In genomic region chr6:99446801-99447415, GRCm38 (mm10) we compare ENCODE assay signal across 18 mouse cellular contexts.
DNase-seq lines count a peak whose midpoint lies in the region; ATAC-seq and TF ChIP-seq lines count a peak whose summit lies in the region.
"Had no signal": no experiment of that assay in that cellular context is flagged by ENCODE, and none has a peak within 500 bp of the region (broad histone marks: within the 10 kb centered on the region; RNA-seq: fewer than 3 reads in every experiment).

No protein-coding gene starts in this region.

- no peak for TF ChIP-seq CTCF in left cerebral cortex, adult 2 months (IDR thresholded peaks at IDR 0.05)

- no peak overlapping the region for H3K4me3 ChIP-seq in left cerebral cortex, adult 2 months
- H3K4me3 ChIP-seq in midbrain, embryonic 16.5 days (ENCODE audit: low read depth, low read length): no peak overlapping the region
- no peak overlapping the region for H3K4me3 ChIP-seq in hindbrain, embryonic 10.5 days
- H3K4me3 ChIP-seq: embryonic facial prominence, embryonic 15.5 days; hindbrain, embryonic 15.5 days had no signal

- H3K9me3 ChIP-seq in midbrain, embryonic 16.5 days (replicated peaks; ENCODE audit: control insufficient read depth, low read length, poor library complexity, severe bottlenecking): no peaks in the 10 kb centered on the region
- H3K9me3 ChIP-seq in hindbrain, embryonic 10.5 days: no peaks in the 10 kb centered on the region
- H3K9me3 ChIP-seq: embryonic facial prominence, embryonic 15.5 days; hindbrain, embryonic 15.5 days had no signal

- DNase-seq in left cerebral cortex, adult 2 months (ENCODE audit: extremely low spot score in 1 of 2, low spot score in 2 of 2): no peak
- no peak for DNase-seq in left cerebral cortex, postnatal 14 days (ENCODE audit: low spot score in 2 of 2)
- peak; percentile 18 for DNase-seq in adrenal gland, postnatal 25 days
- DNase-seq in cerebellum, adult 8-10 months: peak; percentile 30
- no peak for DNase-seq in hindbrain, embryonic 10.5 days (ENCODE audit: low spot score)
- DNase-seq: heart, postnatal 10 days; kidney, adult 11 months; kidney, postnatal 4 days; layer of hippocampus, postnatal 36 days; lung, postnatal 14 days; right cerebral cortex, adult 18-20 months; thymus, postnatal 36 days had no signal

- H3K4me1 ChIP-seq in midbrain, embryonic 16.5 days (ENCODE audit: control insufficient read depth, insufficient read depth, low read length): 0 out of 2 replicates have a peak, but pooled peaks cover 2% of the 10 kb centered on the region
- H3K4me1 ChIP-seq in hindbrain, embryonic 10.5 days (replicated peaks): peaks cover 26% of the 10 kb centered on the region

- intact Hi-C loops in left cerebral cortex, adult 2 months (cut with DNase I): no loop called here
- intact Hi-C loops in left cerebral cortex, postnatal 14 days (cut with DNase I): no loop called here

- H3K27ac ChIP-seq in left cerebral cortex, adult 2 months: peak overlapping the region; percentile 21; the same call in 1 of the 2 replicates
- no peak overlapping the region for H3K27ac ChIP-seq in midbrain, embryonic 16.5 days (ENCODE audit: low read length)
- H3K27ac ChIP-seq in hindbrain, embryonic 10.5 days: no peak overlapping the region
- H3K27ac ChIP-seq: embryonic facial prominence, embryonic 15.5 days; hindbrain, embryonic 15.5 days; liver, embryonic 14.5 days had no signal

- no peaks in the 10 kb centered on the region for H3K36me3 ChIP-seq in midbrain, embryonic 16.5 days (ENCODE audit: control insufficient read depth, insufficient read depth, low read length)
- H3K36me3 ChIP-seq in hindbrain, embryonic 10.5 days: no peaks in the 10 kb centered on the region; the same call in 1 of the 2 replicates
- H3K36me3 ChIP-seq: embryonic facial prominence, embryonic 15.5 days; hindbrain, embryonic 15.5 days had no signal

- H3K27me3 ChIP-seq in midbrain, embryonic 16.5 days (ENCODE audit: control insufficient read depth, insufficient read depth, low read depth, low read length): no peaks in the 10 kb centered on the region
- no peaks in the 10 kb centered on the region for H3K27me3 ChIP-seq in hindbrain, embryonic 10.5 days (ENCODE audit: insufficient read depth, poor library complexity, severe bottlenecking)
- H3K27me3 ChIP-seq: embryonic facial prominence, embryonic 15.5 days; hindbrain, embryonic 15.5 days had no signal

- H3K9ac ChIP-seq in midbrain, embryonic 16.5 days (ENCODE audit: low read depth, low read length): no peak overlapping the region
- H3K9ac ChIP-seq: embryonic facial prominence, embryonic 15.5 days; hindbrain, embryonic 15.5 days; liver, embryonic 14.5 days had no signal

- no peak overlapping the region for H3K4me2 ChIP-seq in midbrain, embryonic 16.5 days (ENCODE audit: low read length)
- H3K4me2 ChIP-seq: embryonic facial prominence, embryonic 15.5 days; hindbrain, embryonic 15.5 days had no signal

- 0 out of 2 replicates have a peak, but pooled peaks have one; percentile 13 for ATAC-seq in granulocyte monocyte progenitor cell, adult 5-6 weeks (replicated peaks; ENCODE audit: poor library complexity, severe bottlenecking)
- no peak for ATAC-seq in midbrain, embryonic 16.5 days
- ATAC-seq: forebrain, embryonic 14.5 days had no signal

- 95% methylated on average over 12 of the region's 12 CpGs for WGBS in midbrain, embryonic 16.5 days
- WGBS in hindbrain, embryonic 10.5 days: 92% methylated on average over 12 of the region's 12 CpGs

Comparison
In these comparisons a context has a peak if more than half of its experiments do, and no peak if none do; other contexts are left out.
1. DNase-seq: peak in adrenal gland, postnatal 25 days (single experiment) and cerebellum, adult 8-10 months (single experiment); none in left cerebral cortex, adult 2 months (0 of 2), left cerebral cortex, postnatal 14 days (0 of 2) and hindbrain, embryonic 10.5 days (single experiment).